Comparison of ENCODE assay signal across 23 mouse cellular contexts in genomic region chr4:132488521-132488920, GRCm38 (mm10). TPM values are rescaled to one million over a fixed set of nuclear protein-coding genes. Genes with fewer than 3 reads are reported as not detected.
A peak's percentile ranks its signal among the peaks of the same experiment; 100 is the strongest.
DNase-seq lines count a peak whose midpoint lies in the region; ATAC-seq and TF ChIP-seq lines count a peak whose summit lies in the region.
"Had no signal": no experiment of that assay in that cellular context is flagged by ENCODE, and none has a peak within 500 bp of the region (broad histone marks: within the 10 kb centered on the region; RNA-seq: fewer than 3 reads in every experiment).

No protein-coding gene starts in this region.

- H3K4me2 ChIP-seq in embryonic facial prominence, embryonic 14.5 days (ENCODE audit: low read depth, low read length): no peak overlapping the region
- no peak overlapping the region for H3K4me2 ChIP-seq in lung, embryonic 14.5 days
- H3K4me2 ChIP-seq: heart, embryonic 15.5 days; liver, embryonic 15.5 days had no signal

- H3K27ac ChIP-seq in embryonic facial prominence, embryonic 14.5 days (replicated peaks; ENCODE audit: low read depth, low read length): 0 out of 2 replicates have a peak overlapping the region, but pooled peaks have one; percentile 28
- H3K27ac ChIP-seq in embryonic facial prominence, embryonic 10.5 days (replicated peaks): no peak overlapping the region
- H3K27ac ChIP-seq in lung, embryonic 14.5 days (ENCODE audit: low read depth): no peak overlapping the region
- H3K27ac ChIP-seq in testis, adult 2 months (ENCODE audit: control insufficient read depth, insufficient read depth, low read depth, low read length): 0 out of 2 replicates have a peak overlapping the region, but pooled peaks have one; percentile 5
- H3K27ac ChIP-seq: heart, embryonic 10.5 days; heart, embryonic 15.5 days; liver, embryonic 15.5 days had no signal

- H3K4me1 ChIP-seq in embryonic facial prominence, embryonic 14.5 days (ENCODE audit: control insufficient read depth, insufficient read depth, low read length): 0 out of 2 replicates have a peak, but pooled peaks cover 2% of the 10 kb centered on the region
- peaks cover 13% of the 10 kb centered on the region for H3K4me1 ChIP-seq in embryonic facial prominence, embryonic 10.5 days
- H3K4me1 ChIP-seq in lung, embryonic 14.5 days (ENCODE audit: insufficient read depth): no peaks in the 10 kb centered on the region
- H3K4me1 ChIP-seq in testis, adult 2 months (ENCODE audit: control insufficient read depth, insufficient read depth, low read length): peaks cover 2% of the 10 kb centered on the region

- no peak overlapping the region for H3K4me3 ChIP-seq in embryonic facial prominence, embryonic 14.5 days (ENCODE audit: low read depth, low read length)
- no peak overlapping the region for H3K4me3 ChIP-seq in embryonic facial prominence, embryonic 10.5 days
- no peak overlapping the region for H3K4me3 ChIP-seq in lung, embryonic 14.5 days (ENCODE audit: low read depth, low read length)
- no peak overlapping the region for H3K4me3 ChIP-seq in testis, adult 2 months (ENCODE audit: control insufficient read depth, low read depth, low read length)
- H3K4me3 ChIP-seq: heart, embryonic 10.5 days; heart, embryonic 15.5 days; liver, embryonic 15.5 days had no signal

- peaks cover 5% of the 10 kb centered on the region; the same call in 1 of the 2 replicates for H3K36me3 ChIP-seq in embryonic facial prominence, embryonic 14.5 days (ENCODE audit: control insufficient read depth, insufficient read depth, low read length)
- H3K36me3 ChIP-seq in embryonic facial prominence, embryonic 10.5 days (replicated peaks): peaks cover 20% of the 10 kb centered on the region
- H3K36me3 ChIP-seq in lung, embryonic 14.5 days (ENCODE audit: insufficient read depth): peaks cover 6% of the 10 kb centered on the region; the same call in 1 of the 2 replicates
- H3K36me3 ChIP-seq in testis, adult 2 months (ENCODE audit: control insufficient read depth, insufficient read depth, low read length): no peaks in the 10 kb centered on the region

- no peak for TF ChIP-seq POLR2A in testis, adult 2 months (IDR thresholded peaks at IDR 0.05; ENCODE audit: control insufficient read depth, low read depth, low read length)

- no peaks in the 10 kb centered on the region for H3K27me3 ChIP-seq in embryonic facial prominence, embryonic 14.5 days (replicated peaks; ENCODE audit: control insufficient read depth, insufficient read depth, low read length)
- no peaks in the 10 kb centered on the region for H3K27me3 ChIP-seq in embryonic facial prominence, embryonic 10.5 days (replicated peaks; ENCODE audit: low read depth, poor library complexity, severe bottlenecking)
- H3K27me3 ChIP-seq in lung, embryonic 14.5 days (ENCODE audit: insufficient read depth, low read length): no peaks in the 10 kb centered on the region
- no peaks in the 10 kb centered on the region for H3K27me3 ChIP-seq in testis, adult 2 months (ENCODE audit: control insufficient read depth, insufficient read depth, low read length)
- H3K27me3 ChIP-seq: heart, embryonic 15.5 days; liver, embryonic 15.5 days had no signal

- no peaks in the 10 kb centered on the region for H3K9me3 ChIP-seq in embryonic facial prominence, embryonic 14.5 days (ENCODE audit: control insufficient read depth, low read length)
- no peaks in the 10 kb centered on the region for H3K9me3 ChIP-seq in embryonic facial prominence, embryonic 10.5 days
- no peaks in the 10 kb centered on the region for H3K9me3 ChIP-seq in lung, embryonic 14.5 days (ENCODE audit: low read depth, low read length)
- H3K9me3 ChIP-seq: G1E; heart, embryonic 10.5 days; heart, embryonic 15.5 days; liver, embryonic 15.5 days had no signal

- DNase-seq in embryonic facial prominence, embryonic 14.5 days (ENCODE audit: low spot score): no peak
- DNase-seq in embryonic facial prominence, embryonic 10.5 days (ENCODE audit: low spot score): no peak
- peak; percentile 6 for DNase-seq in lung, embryonic 14.5 days
- DNase-seq in lung, postnatal 10 days: no peak
- DNase-seq in testis, postnatal 14 days (ENCODE audit: low spot score): no peak
- DNase-seq in MN1 (ENCODE audit: low spot score): no peak
- DNase-seq in frontal cortex, adult 2 months (ENCODE audit: extremely low spot score in 1 of 2, low spot score in 1 of 2): no peak
- DNase-seq: cerebellum, adult 8-10 months; cerebellum, postnatal 25 days; gastrocnemius, postnatal 10 days; heart, adult 11 months; kidney, adult 8-10 months; kidney, postnatal 14 days; liver; right cerebral cortex, postnatal 25 days had no signal

- no peak overlapping the region for H3K9ac ChIP-seq in embryonic facial prominence, embryonic 14.5 days (ENCODE audit: low read depth, low read length)
- no peak overlapping the region for H3K9ac ChIP-seq in lung, embryonic 14.5 days
- H3K9ac ChIP-seq: heart, embryonic 15.5 days; liver, embryonic 15.5 days had no signal

- WGBS in embryonic facial prominence, embryonic 14.5 days: 55% methylated on average over 3 of the region's 3 CpGs
- WGBS in embryonic facial prominence, embryonic 10.5 days: 81% methylated on average over 3 of the region's 3 CpGs
- 75% methylated on average over 3 of the region's 3 CpGs for WGBS in lung, embryonic 14.5 days

- ATAC-seq in embryonic facial prominence, embryonic 14.5 days (ENCODE audit: low read depth): no peak
- ATAC-seq in lung, embryonic 14.5 days (ENCODE audit: insufficient read depth): no peak
- ATAC-seq: forebrain, embryonic 16.5 days; hindbrain, embryonic 16.5 days; midbrain, embryonic 16.5 days had no signal

- no peak for TF ChIP-seq CTCF in lung, embryonic 14.5 days (IDR thresholded peaks at IDR 0.05; ENCODE audit: low read depth)
- no peak for TF ChIP-seq CTCF in testis, adult 2 months (IDR thresholded peaks at IDR 0.05; ENCODE audit: control insufficient read depth, insufficient read depth, insufficient replicate concordance, low read depth, low read length)

RNA-seq across cellular contexts. Expression of gene Sesn2, which starts 21.8 kb away (rescaled TPM):
- 6.2 and 6.4 TPM in 2 replicates for polyA plus RNA-seq in embryonic facial prominence, embryonic 14.5 days (2014; fragmentation: Nextera tagmentation; extraction: Ambion mirVana)
- polyA plus RNA-seq in embryonic facial prominence, embryonic 10.5 days (2016; fragmentation: Nextera tagmentation; extraction: Ambion mirVana): 12.3 and 13.3 TPM in 2 replicates
- 7.8 and 8.6 TPM in 2 replicates for polyA plus RNA-seq in lung, embryonic 14.5 days (2014; fragmentation: Nextera tagmentation; extraction: Ambion mirVana)
- 18.0 and 19.4 TPM in 2 replicates for polyA plus RNA-seq in testis, adult 2 months (2012; rRNA removed)
- polyA plus RNA-seq in frontal cortex, adult 2 months (2012; rRNA removed): 9.2 and 9.7 TPM in 2 replicates

RNA-seq across cellular contexts. Expression of gene Med18, which starts 24.8 kb away (rescaled TPM):
- polyA plus RNA-seq in embryonic facial prominence, embryonic 14.5 days (2014; fragmentation: Nextera tagmentation; extraction: Ambion mirVana): 6.6 and 8.5 TPM in 2 replicates
- 37.0 and 41.7 TPM in 2 replicates for polyA plus RNA-seq in embryonic facial prominence, embryonic 10.5 days (2016; fragmentation: Nextera tagmentation; extraction: Ambion mirVana)
- polyA plus RNA-seq in lung, embryonic 14.5 days (2014; fragmentation: Nextera tagmentation; extraction: Ambion mirVana): 20.0 and 20.1 TPM in 2 replicates
- polyA plus RNA-seq in testis, adult 2 months (2012; rRNA removed): 3.0 and 3.1 TPM in 2 replicates
- 6.2 and 6.7 TPM in 2 replicates for polyA plus RNA-seq in frontal cortex, adult 2 months (2012; rRNA removed)

RNA-seq across cellular contexts. Expression of gene Atpif1, which starts 44.9 kb away (rescaled TPM):
- polyA plus RNA-seq in embryonic facial prominence, embryonic 14.5 days (2014; fragmentation: Nextera tagmentation; extraction: Ambion mirVana): 984 and 996 TPM in 2 replicates
- 1,009 and 1,074 TPM in 2 replicates for polyA plus RNA-seq in embryonic facial prominence, embryonic 10.5 days (2016; fragmentation: Nextera tagmentation; extraction: Ambion mirVana)
- polyA plus RNA-seq in lung, embryonic 14.5 days (2014; fragmentation: Nextera tagmentation; extraction: Ambion mirVana): 1,179 and 1,189 TPM in 2 replicates
- 328 TPM in 2 replicates for polyA plus RNA-seq in testis, adult 2 months (2012; rRNA removed)
- 869 and 938 TPM in 2 replicates for polyA plus RNA-seq in frontal cortex, adult 2 months (2012; rRNA removed)

RNA-seq across cellular contexts. Expression of gene Dnajc8, which starts 46.8 kb away (rescaled TPM):
- 133 and 136 TPM in 2 replicates for polyA plus RNA-seq in embryonic facial prominence, embryonic 14.5 days (2014; fragmentation: Nextera tagmentation; extraction: Ambion mirVana)
- polyA plus RNA-seq in embryonic facial prominence, embryonic 10.5 days (2016; fragmentation: Nextera tagmentation; extraction: Ambion mirVana): 222 TPM in 2 replicates
- polyA plus RNA-seq in lung, embryonic 14.5 days (2014; fragmentation: Nextera tagmentation; extraction: Ambion mirVana): 191 TPM in 2 replicates
- 22.8 and 24.8 TPM in 2 replicates for polyA plus RNA-seq in testis, adult 2 months (2012; rRNA removed)
- 143 and 159 TPM in 2 replicates for polyA plus RNA-seq in frontal cortex, adult 2 months (2012; rRNA removed)

Comparison
In these comparisons a context has a peak if more than half of its experiments do, and no peak if none do; other contexts are left out.
1. H3K27ac ChIP-seq: peak in embryonic facial prominence, embryonic 14.5 days (single experiment) and testis, adult 2 months (single experiment); none in embryonic facial prominence, embryonic 10.5 days (single experiment) and lung, embryonic 14.5 days (single experiment).